Mouse (Mus musculus) embryonic fibroblast, embryonic 13.5 days (primary cell): ENCODE results near the gene Hist1h2bg.

Experiments used
- CTCF ChIP-seq: IDR thresholded peaks from 2 replicates; pipeline ENCODE4 v1.5.1; 2011; ENCODE audit warnings: mild to moderate bottlenecking, control low read depth, low read length, moderate library complexity, borderline replicate concordance; ENCODE audit not compliant: insufficient read depth
- POLR2A ChIP-seq: IDR thresholded peaks from 2 replicates; pipeline ENCODE4 v1.6.1; 2011; ENCODE audit warnings: low read depth, mild to moderate bottlenecking, control low read depth, low read length, moderate library complexity

DNA sequence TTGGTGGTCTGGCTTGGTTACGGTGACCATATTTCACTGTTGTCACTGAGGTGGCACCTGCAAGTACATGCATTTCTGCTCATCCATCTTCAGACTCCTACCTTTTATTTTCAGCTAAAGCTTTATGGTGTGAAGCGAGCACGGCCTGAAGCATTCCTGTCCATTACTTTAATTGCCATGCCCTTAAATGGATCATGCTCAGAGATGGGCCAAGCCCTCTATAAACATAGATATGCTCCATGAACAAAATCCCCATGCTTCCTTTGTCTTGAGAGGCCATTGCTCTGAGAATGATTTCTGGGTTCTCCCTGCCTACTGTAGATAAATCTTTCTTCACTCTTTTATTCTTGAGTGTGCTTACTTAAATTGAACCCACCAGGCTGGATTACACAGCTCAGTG, 33.3 kb downstream of the Hist1h2bg start:
- TF ChIP-seq CTCF (no peak), POLR2A (no peak)
